Comparison of ENCODE assay signal across 8 mouse cellular contexts in the genomic region with DNA sequence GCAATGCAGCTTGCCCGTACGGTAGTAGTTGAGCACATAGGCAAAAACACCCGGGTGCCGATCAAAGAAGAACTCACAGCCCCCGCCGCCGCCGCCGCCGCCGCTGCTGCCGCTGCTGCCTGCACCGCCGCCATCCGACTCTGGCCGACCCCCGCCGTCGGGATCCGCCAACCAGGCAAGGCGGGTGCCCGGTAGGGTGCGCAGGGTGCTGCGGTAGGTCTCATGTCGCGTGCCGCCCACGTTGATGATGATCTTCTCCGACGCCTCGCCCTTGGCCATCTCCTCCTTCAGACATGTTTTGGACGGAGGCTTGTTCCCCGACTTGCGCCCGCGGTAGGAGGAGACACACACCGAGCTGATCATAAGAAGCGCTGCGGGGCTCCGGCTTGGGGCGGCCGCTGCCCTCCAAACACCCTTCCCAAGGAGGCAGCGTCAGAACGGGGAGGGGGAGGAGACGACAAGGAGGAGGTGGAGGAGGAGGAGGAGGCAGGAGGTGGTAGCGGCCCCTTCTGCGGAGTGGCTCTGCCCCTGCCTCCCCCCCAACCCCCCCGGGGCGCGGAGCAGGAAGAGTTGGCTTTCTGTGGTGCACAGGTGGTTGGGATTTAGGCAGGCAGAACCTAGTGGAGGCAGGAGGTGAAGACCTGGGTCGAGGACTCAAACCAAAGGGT. TPM values are rescaled to one million over a fixed set of nuclear protein-coding genes. Genes with fewer than 3 reads are reported as not detected.
A peak's percentile ranks its signal among the peaks of the same experiment; 100 is the strongest.
DNase-seq lines count a peak whose midpoint lies in the region; ATAC-seq lines count a peak whose summit lies in the region.

No protein-coding gene starts in this region.

- no peaks in the 10 kb centered on the region for H3K9me3 ChIP-seq in embryonic facial prominence, embryonic 11.5 days (replicated peaks; ENCODE audit: control insufficient read depth, low read length)
- H3K9me3 ChIP-seq in hindbrain, embryonic 13.5 days: no peaks in the 10 kb centered on the region
- no peaks in the 10 kb centered on the region for H3K9me3 ChIP-seq in liver, embryonic 15.5 days (replicated peaks)
- no peaks in the 10 kb centered on the region for H3K9me3 ChIP-seq in stomach, embryonic 15.5 days

- DNase-seq in layer of hippocampus, adult 11-12 months (ENCODE audit: low spot score): peak; percentile 52
- no peak for DNase-seq in layer of hippocampus, adult 18-20 months (ENCODE audit: low spot score in 2 of 2)
- DNase-seq in brain, adult 2 months (ENCODE audit: low read depth, low spot score): peak; percentile 57
- DNase-seq in embryonic facial prominence, embryonic 11.5 days (ENCODE audit: low spot score): peak; percentile 32
- DNase-seq in urinary bladder, postnatal 14 days (ENCODE audit: low spot score): no peak

- peaks cover 50% of the 10 kb centered on the region for H3K27me3 ChIP-seq in embryonic facial prominence, embryonic 11.5 days (ENCODE audit: control insufficient read depth, insufficient read depth, low read length)
- peaks cover 99% of the 10 kb centered on the region for H3K27me3 ChIP-seq in hindbrain, embryonic 13.5 days
- H3K27me3 ChIP-seq in liver, embryonic 15.5 days: peaks cover 98% of the 10 kb centered on the region
- peaks cover 91% of the 10 kb centered on the region for H3K27me3 ChIP-seq in stomach, embryonic 15.5 days (replicated peaks)

- no peak overlapping the region for H3K27ac ChIP-seq in embryonic facial prominence, embryonic 11.5 days (replicated peaks; ENCODE audit: low read depth, low read length)
- no peak overlapping the region for H3K27ac ChIP-seq in hindbrain, embryonic 13.5 days
- H3K27ac ChIP-seq in liver, embryonic 15.5 days (replicated peaks): no peak overlapping the region
- H3K27ac ChIP-seq in stomach, embryonic 15.5 days: no peak overlapping the region

- ATAC-seq in embryonic facial prominence, embryonic 11.5 days (replicated peaks; ENCODE audit: insufficient number of reproducible peaks, low FRiP score, low TSS enrichment, low read depth): 0 out of 2 replicates have a peak, but pooled peaks have one; percentile 2
- no peak for ATAC-seq in hindbrain, embryonic 13.5 days (ENCODE audit: low FRiP score)
- ATAC-seq in liver, embryonic 15.5 days (ENCODE audit: insufficient read depth): no peak
- no peak for ATAC-seq in stomach, embryonic 15.5 days (ENCODE audit: insufficient read depth, low FRiP score, low read depth)

- H3K9ac ChIP-seq in embryonic facial prominence, embryonic 11.5 days (replicated peaks; ENCODE audit: low read length): no peak overlapping the region; the same call in 1 of the 2 replicates
- peak overlapping the region; percentile 78 for H3K9ac ChIP-seq in hindbrain, embryonic 13.5 days
- no peak overlapping the region for H3K9ac ChIP-seq in liver, embryonic 15.5 days
- H3K9ac ChIP-seq in stomach, embryonic 15.5 days: no peak overlapping the region

- WGBS in embryonic facial prominence, embryonic 11.5 days: 0% methylated on average over 48 of the region's 51 CpGs
- under 1% methylated on average over 43 of the region's 51 CpGs for WGBS in hindbrain, embryonic 13.5 days
- under 1% methylated on average over 51 of the region's 51 CpGs for WGBS in liver, embryonic 15.5 days (ENCODE audit: insufficient replicate concordance)
- 0% methylated on average over 50 of the region's 51 CpGs for WGBS in stomach, embryonic 15.5 days

- peak overlapping the region; percentile 50 for H3K4me3 ChIP-seq in embryonic facial prominence, embryonic 11.5 days (ENCODE audit: low read depth, low read length)
- peak overlapping the region; percentile 64 for H3K4me3 ChIP-seq in hindbrain, embryonic 13.5 days
- H3K4me3 ChIP-seq in liver, embryonic 15.5 days (replicated peaks): peak overlapping the region; percentile 26
- H3K4me3 ChIP-seq in stomach, embryonic 15.5 days (replicated peaks): peak overlapping the region; percentile 47

- H3K4me1 ChIP-seq in embryonic facial prominence, embryonic 11.5 days (ENCODE audit: control insufficient read depth, insufficient read depth, low read length): peaks cover 5% of the 10 kb centered on the region
- H3K4me1 ChIP-seq in hindbrain, embryonic 13.5 days (replicated peaks): peaks cover 28% of the 10 kb centered on the region
- no peaks in the 10 kb centered on the region; the same call in 1 of the 2 replicates for H3K4me1 ChIP-seq in liver, embryonic 15.5 days (replicated peaks)
- H3K4me1 ChIP-seq in stomach, embryonic 15.5 days: peaks cover 22% of the 10 kb centered on the region

- peak overlapping the region; percentile 99 for H3K4me2 ChIP-seq in embryonic facial prominence, embryonic 11.5 days (ENCODE audit: low read depth, low read length)
- H3K4me2 ChIP-seq in hindbrain, embryonic 13.5 days: peak overlapping the region; percentile 98
- H3K4me2 ChIP-seq in liver, embryonic 15.5 days: peak overlapping the region; percentile 44; the same call in 1 of the 2 replicates
- peak overlapping the region; percentile 96 for H3K4me2 ChIP-seq in stomach, embryonic 15.5 days

- H3K36me3 ChIP-seq in embryonic facial prominence, embryonic 11.5 days (replicated peaks; ENCODE audit: control insufficient read depth, insufficient read depth, low read depth, low read length): no peaks in the 10 kb centered on the region
- no peaks in the 10 kb centered on the region for H3K36me3 ChIP-seq in hindbrain, embryonic 13.5 days
- H3K36me3 ChIP-seq in liver, embryonic 15.5 days (replicated peaks): no peaks in the 10 kb centered on the region
- no peaks in the 10 kb centered on the region for H3K36me3 ChIP-seq in stomach, embryonic 15.5 days

RNA-seq across cellular contexts. Expression of gene Kcnc4, which starts 0.7 kb away (rescaled TPM):
- 10 to 100 TPM; 59.7 to 70.6 TPM for total RNA-seq in layer of hippocampus, adult 18-20 months (2021)
- polyA plus RNA-seq in embryonic facial prominence, embryonic 11.5 days (2014; fragmentation: Nextera tagmentation; extraction: Ambion mirVana): 0.14 and 0.26 TPM in 2 replicates
- polyA plus RNA-seq in hindbrain, embryonic 13.5 days (2015; fragmentation: Nextera tagmentation; extraction: Ambion mirVana): 2.1 and 2.3 TPM in 2 replicates
- not detected in 2 replicates for polyA plus RNA-seq in liver, embryonic 15.5 days (2015; fragmentation: Nextera tagmentation; extraction: Ambion mirVana)
- 0.10 TPM in 1 of 2 replicates, not detected in the other for polyA plus RNA-seq in stomach, embryonic 15.5 days (2015; fragmentation: Nextera tagmentation; extraction: Ambion mirVana)

RNA-seq across cellular contexts. Expression of gene Slc6a17, which starts 59.2 kb away (rescaled TPM):
- 100 to 1,000 TPM; 278 to 282 TPM for total RNA-seq in layer of hippocampus, adult 18-20 months (2021)
- 2.9 and 5.8 TPM in 2 replicates for polyA plus RNA-seq in embryonic facial prominence, embryonic 11.5 days (2014; fragmentation: Nextera tagmentation; extraction: Ambion mirVana)
- 10.0 and 10.6 TPM in 2 replicates for polyA plus RNA-seq in hindbrain, embryonic 13.5 days (2015; fragmentation: Nextera tagmentation; extraction: Ambion mirVana)
- polyA plus RNA-seq in liver, embryonic 15.5 days (2015; fragmentation: Nextera tagmentation; extraction: Ambion mirVana): 0.09 and 0.15 TPM in 2 replicates
- polyA plus RNA-seq in stomach, embryonic 15.5 days (2015; fragmentation: Nextera tagmentation; extraction: Ambion mirVana): 2.8 and 4.0 TPM in 2 replicates

Comparison
In these comparisons a context has a peak if more than half of its experiments do, and no peak if none do; other contexts are left out.
1. DNase-seq: peak in layer of hippocampus, adult 11-12 months (single experiment), brain, adult 2 months (single experiment) and embryonic facial prominence, embryonic 11.5 days (single experiment); none in layer of hippocampus, adult 18-20 months (0 of 2) and urinary bladder, postnatal 14 days (single experiment).
2. H3K4me2 ChIP-seq: peak in every context shown above with its lines; median percentile 99 in embryonic facial prominence, embryonic 11.5 days; 98 in hindbrain, embryonic 13.5 days; 96 in stomach, embryonic 15.5 days; 44 in liver, embryonic 15.5 days.
3. Peak in every context shown above with its lines, with median percentiles within 50 percentile points of each other: H3K4me3 ChIP-seq.